Mouse (Mus musculus): ENCODE measurements at regions not wholly inside any gene's neighbourhood (a gene's known extent, or its start where the extent isn't known, plus 50 kb on each side); places are given as distances from the start of the nearest gene placed in this dataset.

DNA sequence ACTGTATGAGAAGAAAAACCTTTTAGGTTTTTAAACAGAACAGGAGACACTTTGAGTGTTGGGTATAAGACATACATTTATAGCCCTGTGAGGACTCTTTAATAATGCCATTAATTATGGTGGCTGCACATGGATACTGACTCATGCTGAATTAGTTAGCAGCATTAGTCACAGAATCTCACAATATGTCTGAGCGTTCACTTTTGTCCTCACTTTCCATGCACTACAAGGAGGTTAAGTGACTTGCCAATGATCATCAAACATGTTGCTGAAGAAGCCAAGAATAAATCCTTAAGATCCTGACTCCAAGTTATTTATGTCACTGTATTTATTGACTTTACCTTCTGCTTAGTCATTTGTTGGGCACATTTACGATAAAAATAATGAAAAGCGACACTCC, 105.6 kb upstream of the Atxn7l3b start:
- DNase-seq: no peak

DNA sequence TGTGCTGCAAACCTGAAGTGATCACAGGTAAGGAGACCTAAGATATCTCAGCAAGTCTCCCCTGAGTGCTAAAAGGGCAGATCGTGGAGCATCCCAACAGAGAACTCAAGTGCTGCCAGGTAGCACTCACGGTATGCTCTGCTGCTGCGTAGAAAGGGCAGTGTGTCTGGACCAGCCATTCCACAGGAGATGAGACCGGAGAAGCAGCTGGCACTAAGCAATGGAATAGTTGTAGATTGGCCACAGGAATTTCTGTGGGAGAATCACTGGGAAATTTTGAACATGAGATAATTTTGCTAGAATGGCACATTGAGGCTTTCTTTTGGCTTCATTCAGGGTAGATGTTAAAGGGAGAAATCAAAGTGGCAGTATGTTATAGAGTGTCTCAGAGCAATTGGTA, 104.1 kb upstream of the Atxn7l3b start:
- no peak for DNase-seq

DNA sequence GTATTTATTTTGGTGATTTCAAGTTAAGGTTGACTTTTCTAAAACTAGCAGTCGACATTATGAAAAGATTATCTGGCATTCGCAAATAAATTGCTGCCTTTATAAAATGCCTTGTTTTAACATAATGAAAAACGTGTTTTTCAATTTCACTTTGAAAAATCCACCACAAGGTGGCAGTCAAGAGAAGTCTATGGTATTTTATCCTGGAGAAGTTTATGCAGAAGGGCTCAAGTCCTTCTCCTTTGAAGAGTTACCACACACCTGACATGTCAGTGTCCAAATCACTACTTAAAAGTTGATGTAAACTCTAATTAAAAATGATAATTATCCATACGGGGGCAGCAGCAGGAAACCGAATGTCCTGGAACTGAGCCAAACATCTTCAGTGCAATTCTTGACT, 98.5 kb upstream of the Atxn7l3b start:
- DNase-seq: peak; percentile 51 to 63

DNA sequence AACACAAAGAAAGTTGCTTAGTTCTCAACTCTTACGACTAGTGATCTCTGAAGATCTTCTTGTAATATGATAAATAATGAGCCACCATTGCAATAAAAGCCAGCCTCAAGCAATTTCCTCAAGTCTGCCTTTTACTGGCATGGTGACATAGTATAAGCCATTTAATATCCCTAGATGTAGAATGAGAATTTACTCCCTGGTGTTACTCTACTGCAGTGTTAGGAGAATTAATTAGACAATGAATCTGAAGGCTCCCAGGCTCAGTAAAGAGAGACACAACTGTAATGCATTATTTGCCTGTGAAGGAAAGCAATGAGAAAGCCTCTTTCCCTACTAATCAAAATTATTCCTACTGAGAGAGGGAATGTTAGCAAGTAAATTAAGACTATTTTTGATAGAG, 95.8 kb upstream of the Atxn7l3b start:
- DNase-seq: no peak

DNA sequence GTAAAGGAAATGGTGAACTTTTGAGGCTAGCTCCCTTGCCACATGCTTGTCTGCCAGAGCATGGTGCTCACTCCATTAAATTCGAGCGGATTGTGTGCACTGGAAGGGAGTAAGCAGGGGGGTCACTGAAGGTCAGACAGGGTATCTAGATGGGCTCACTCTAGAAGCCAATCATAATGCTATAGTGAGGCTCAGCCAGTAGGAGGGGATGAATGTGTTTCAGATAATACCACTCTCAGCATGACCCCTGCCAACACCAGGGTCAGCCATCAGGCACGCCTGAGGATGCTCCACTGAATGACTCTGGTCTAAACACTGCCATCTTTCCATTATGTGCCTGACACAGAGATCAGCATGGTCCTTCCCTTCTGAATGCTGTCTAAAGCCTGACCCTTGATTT, 80.3 kb upstream of the Atxn7l3b start:
- DNase-seq: no peak

DNA sequence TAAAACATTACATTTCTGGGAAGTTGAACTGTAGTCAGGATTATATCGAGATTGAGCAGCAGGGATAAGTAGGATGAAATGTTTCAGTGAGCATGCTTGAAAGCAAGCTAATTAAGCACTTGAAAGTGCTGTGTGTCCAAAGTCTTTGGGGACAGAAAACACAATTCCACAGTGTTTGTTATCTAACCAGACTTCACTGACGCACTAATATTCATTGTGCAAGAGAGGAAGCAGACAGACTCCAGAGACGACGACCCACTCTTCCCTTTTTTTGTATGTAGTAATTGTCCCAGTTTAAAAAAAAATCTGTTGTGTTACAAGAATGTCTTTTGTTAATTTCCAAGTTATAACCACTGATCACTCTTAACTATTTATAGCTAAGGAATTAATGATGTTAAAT, 61.9 kb upstream of the Atxn7l3b start:
- no peak for DNase-seq

DNA sequence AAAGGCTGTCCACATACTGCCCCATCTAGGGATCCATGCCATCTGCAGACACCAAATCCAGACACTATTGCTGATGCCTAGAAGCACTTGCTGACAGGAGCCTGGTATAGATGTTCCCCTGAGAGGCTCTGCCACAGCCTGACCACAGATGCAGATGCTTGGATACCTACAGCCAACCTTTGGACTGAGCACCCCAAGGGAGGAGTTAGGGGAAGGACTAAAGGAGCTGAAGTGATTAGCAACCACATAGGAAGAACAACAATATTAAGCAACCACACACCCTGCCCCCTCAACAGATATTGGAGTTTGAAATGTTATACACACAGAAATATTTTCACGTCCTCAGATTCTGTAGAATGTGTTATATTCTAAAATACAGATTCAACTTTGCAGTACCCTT, 53.9 kb upstream of the Atxn7l3b start:
- no peak for DNase-seq

Data from cerebellum, postnatal 14 days (tissue).